Mouse (Mus musculus) heart, embryonic 16.5 days (tissue): ENCODE measurements around the gene Ptprk. TPM values are rescaled to one million over a fixed set of nuclear protein-coding genes. Genes with fewer than 3 reads are reported as not detected.
A peak's percentile ranks its signal among the peaks of the same experiment; 100 is the strongest.

ENCODE experiments used
- ATAC-seq: fragments of 200-750 bp; cut with Nextera tagmentation; replicated peaks from 2 replicates; pipeline ENCODE4 v1.8.0; 2017; ENCODE audit warnings: moderate number of reproducible peaks; ENCODE audit not compliant: insufficient read depth, low FRiP score; ENCODE audit errors: extremely low read depth
- H3K27ac ChIP-seq: fragments of 300-500 bp; sonication (generic); 2 replicates; pipeline ENCODE4 v1.5.1; 2014; ENCODE audit warnings: mild to moderate bottlenecking, low read length, control low read depth, moderate library complexity
- H3K27me3 ChIP-seq: fragments of 300-500 bp; sonication (generic); 2 replicates; pipeline ENCODE4 v1.6.1; 2014; ENCODE audit warnings: low read length, mixed read lengths; ENCODE audit not compliant: control insufficient read depth, insufficient read depth
- H3K36me3 ChIP-seq: fragments of 300-500 bp; sonication (generic); 2 replicates; pipeline ENCODE4 v1.6.1; 2014; ENCODE audit not compliant: control insufficient read depth, insufficient read depth
- H3K4me1 ChIP-seq: fragments of 300-500 bp; sonication (generic); 2 replicates; pipeline ENCODE4 v1.6.1; 2014; ENCODE audit warnings: low read length, mixed read lengths; ENCODE audit not compliant: control insufficient read depth, insufficient read depth
- H3K4me2 ChIP-seq: fragments of 300-500 bp; sonication (generic); 2 replicates; pipeline ENCODE4 v1.6.1; 2014; ENCODE audit warnings: low read depth, mild to moderate bottlenecking, control low read depth, low read length
- H3K4me3 ChIP-seq: fragments of 300-500 bp; sonication (generic); 2 replicates; pipeline ENCODE4 v1.5.1; 2014; ENCODE audit warnings: mild to moderate bottlenecking, control low read depth, low read length
- H3K9ac ChIP-seq: fragments of 300-500 bp; sonication (generic); 2 replicates; pipeline ENCODE4 v1.6.1; 2014; ENCODE audit warnings: low read length, control low read depth
- H3K9me3 ChIP-seq: fragments of 300-500 bp; sonication (generic); replicated peaks from 2 replicates; pipeline ENCODE4 v1.6.1; 2016; ENCODE audit warnings: low read length; ENCODE audit not compliant: control insufficient read depth
- WGBS: fragments of 180-500 bp; shearing (Covaris S2); extraction: QIAGEN DNeasy Blood & Tissue Kit; methylation state at CpG from one replicate; pipeline ENCODE4 v1.1.7; 2014; 5-methylcytosine and 5-hydroxymethylcytosine counted together
- polyA plus RNA-seq: library from polyadenylated mRNA; unstranded; fragments of >200 nt; fragmentation: Nextera tagmentation; extraction: Ambion mirVana; gene quantifications from 2 replicates; pipeline ENCODE4 v1.2.1, GENCODE M21; 2015

Ptprk gene
- polyA plus RNA-seq, 1 experiment from 2014 or later = 42.5 TPM

GRCm38 (mm10) chr10:28098923-28099322, 24.3 kb downstream of the Ptprk start:
- ATAC-seq = no peak
- H3K9me3 ChIP-seq = no peaks in the 10 kb centered on the region
- H3K9ac ChIP-seq = no peak overlapping the region
- H3K4me2 ChIP-seq = no peak overlapping the region
- whole genome bisulfite sequencing = 69% methylated on average over 2 of the region's 2 CpGs
- H3K4me3 ChIP-seq = no peak overlapping the region
- no peaks in the 10 kb centered on the region for H3K27me3 ChIP-seq
- H3K36me3 ChIP-seq = no peaks in the 10 kb centered on the region
- peaks cover 9% of the 10 kb centered on the region for H3K4me1 ChIP-seq
- no peak overlapping the region for H3K27ac ChIP-seq

- Histone ChIP-seq H3K4me1 (peaks cover 19% of the 10 kb centered on the region), H3K4me3 (no peak overlapping the region), H3K27me3 (no peaks in the 10 kb centered on the region), H3K27ac (no peak overlapping the region), H3K9me3 (no peaks in the 10 kb centered on the region), H3K9ac (no peak overlapping the region), H3K4me2 (no peak overlapping the region), H3K36me3 (no peaks in the 10 kb centered on the region)
- WGBS = 92% methylated on average over 4 of the region's 4 CpGs
- ATAC-seq = no peak
Observed at GRCm38 (mm10) chr10:28103406-28103906, 28.8 kb downstream of the Ptprk start.

DNA sequence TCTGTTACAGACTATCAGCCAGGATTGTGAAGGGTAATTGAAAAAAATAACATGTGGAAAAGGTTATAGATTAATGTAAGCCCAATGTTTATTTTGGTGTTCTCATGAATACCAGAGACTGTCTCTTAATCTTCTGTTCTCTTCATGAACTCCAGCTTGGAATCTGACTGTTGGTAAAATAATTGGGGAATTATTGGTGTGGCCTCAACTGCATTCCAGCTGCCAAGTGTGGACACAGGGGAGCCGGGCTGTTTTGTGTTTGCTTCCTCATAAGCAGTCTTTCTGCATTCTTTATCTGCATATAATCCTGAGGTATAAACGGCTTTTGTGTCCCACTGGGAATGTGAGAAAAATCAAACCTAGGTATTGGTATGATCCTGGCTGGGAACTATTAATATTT, 29.3 kb downstream of the Ptprk start:
- H3K27me3 ChIP-seq = no peaks in the 10 kb centered on the region
- H3K4me3 ChIP-seq = no peak overlapping the region
- no peak overlapping the region for H3K27ac ChIP-seq
- no peak for ATAC-seq
- peaks cover 19% of the 10 kb centered on the region for H3K4me1 ChIP-seq
- no peak overlapping the region for H3K9ac ChIP-seq
- WGBS = 69% methylated on average over 2 of the region's 2 CpGs
- H3K9me3 ChIP-seq = no peaks in the 10 kb centered on the region
- H3K36me3 ChIP-seq = no peaks in the 10 kb centered on the region
- H3K4me2 ChIP-seq = no peak overlapping the region

- Histone ChIP-seq H3K4me1 (peaks cover 19% of the 10 kb centered on the region), H3K9me3 (no peaks in the 10 kb centered on the region), H3K4me2 (no peak overlapping the region), H3K27me3 (no peaks in the 10 kb centered on the region), H3K9ac (no peak overlapping the region), H3K36me3 (no peaks in the 10 kb centered on the region), H3K27ac (no peak overlapping the region), H3K4me3 (no peak overlapping the region)
- ATAC-seq = no peak
- WGBS = 67% methylated on average over 6 of the region's 6 CpGs
Observed at GRCm38 (mm10) chr10:28105247-28105646, 30.6 kb downstream of the Ptprk start.

- Histone ChIP-seq H3K9me3 (no peaks in the 10 kb centered on the region; the same call in 1 of the 2 replicates), H3K36me3 (no peaks in the 10 kb centered on the region), H3K4me1 (peaks cover 17% of the 10 kb centered on the region), H3K27ac (peak overlapping the region; percentile 62), H3K4me3 (peak overlapping the region; percentile 21), H3K9ac (no peak overlapping the region), H3K27me3 (no peaks in the 10 kb centered on the region), H3K4me2 (peak overlapping the region; percentile 49)
- peak; percentile 71 for ATAC-seq
- 58% methylated on average over 8 of the region's 8 CpGs for WGBS
Observed at GRCm38 (mm10) chr10:28112826-28113589, 38.4 kb downstream of the Ptprk start.

DNA sequence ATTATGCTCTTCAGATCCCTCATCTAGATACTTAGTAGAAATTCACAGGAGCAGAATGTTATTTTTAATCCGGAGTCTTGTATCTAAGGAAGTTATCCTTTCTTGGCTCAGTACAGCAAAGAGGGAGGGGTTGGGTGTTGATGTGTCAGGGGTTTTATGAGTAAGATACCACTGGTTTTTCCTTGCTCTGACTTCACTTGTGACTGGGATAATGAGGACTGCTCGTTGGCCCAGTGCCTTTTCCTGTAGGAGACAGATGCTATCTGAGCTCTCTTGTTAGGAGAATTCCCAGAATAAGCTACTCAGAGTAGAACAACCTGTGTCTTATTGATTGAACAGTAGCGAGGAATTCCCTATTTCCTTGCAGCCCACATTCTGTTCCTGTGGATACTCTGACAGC, 39.3 kb downstream of the Ptprk start:
- H3K9ac ChIP-seq = no peak overlapping the region
- no peaks in the 10 kb centered on the region for H3K36me3 ChIP-seq
- H3K4me3 ChIP-seq = peak overlapping the region; percentile 21
- H3K4me1 ChIP-seq = peaks cover 15% of the 10 kb centered on the region
- peak overlapping the region; percentile 49 for H3K4me2 ChIP-seq
- WGBS = 21% methylated on average over 3 of the region's 3 CpGs
- H3K9me3 ChIP-seq = no peaks in the 10 kb centered on the region; the same call in 1 of the 2 replicates
- peak; percentile 78; the same call in 1 of the 2 replicates for ATAC-seq
- H3K27me3 ChIP-seq = no peaks in the 10 kb centered on the region
- H3K27ac ChIP-seq = peak overlapping the region; percentile 62

DNA sequence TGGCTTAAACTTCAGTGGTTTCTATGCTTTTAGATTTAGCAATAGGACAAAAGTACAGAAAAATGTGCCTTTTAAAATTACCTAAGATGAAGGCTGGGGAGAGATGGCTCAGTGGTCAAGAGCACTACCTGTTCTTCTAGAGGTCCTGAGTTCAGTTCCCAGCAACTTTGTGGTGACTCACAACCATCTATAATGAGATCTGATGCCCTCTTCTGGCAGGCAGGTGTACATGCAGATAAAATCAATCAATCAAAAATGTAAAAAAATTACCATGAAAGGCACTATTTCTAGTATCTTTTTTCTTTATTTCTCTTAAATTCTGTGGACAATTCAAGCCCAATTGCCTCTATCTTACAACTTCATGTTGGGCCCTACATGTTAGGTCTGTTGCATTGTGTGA, 42.4 kb downstream of the Ptprk start:
- Histone ChIP-seq H3K27me3 (no peaks in the 10 kb centered on the region), H3K9me3 (no peaks in the 10 kb centered on the region; the same call in 1 of the 2 replicates), H3K4me1 (peaks cover 15% of the 10 kb centered on the region), H3K27ac (no peak overlapping the region), H3K4me2 (no peak overlapping the region), H3K4me3 (no peak overlapping the region), H3K36me3 (no peaks in the 10 kb centered on the region), H3K9ac (no peak overlapping the region)
- ATAC-seq = no peak

DNA sequence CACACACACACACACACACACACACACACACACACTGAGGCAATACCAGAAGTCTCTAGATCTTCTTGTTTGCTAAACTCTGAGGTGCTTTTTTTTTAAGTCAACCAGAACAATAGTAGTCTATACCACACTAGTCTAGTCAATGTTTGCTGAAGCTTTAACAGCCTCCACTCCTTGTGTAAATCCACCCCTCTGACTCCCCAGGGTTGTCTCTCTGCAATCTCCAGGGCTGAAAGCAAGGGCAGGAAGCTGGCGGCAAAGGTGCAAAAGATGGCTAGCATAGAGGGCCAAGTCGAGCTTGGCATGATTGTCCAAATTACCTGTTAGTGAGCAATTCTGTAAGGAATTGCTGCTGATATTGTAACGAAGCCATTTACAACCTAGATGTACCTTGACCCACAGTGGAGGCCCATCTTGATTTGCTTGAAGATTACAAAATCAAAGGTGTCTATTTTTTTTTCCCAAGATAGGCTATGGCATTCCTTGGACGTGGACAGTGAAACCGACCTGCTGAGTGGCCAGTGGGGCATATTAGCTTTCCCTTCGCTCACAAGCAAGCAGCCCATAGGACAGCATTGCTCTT, 44.3 kb downstream of the Ptprk start:
- Histone ChIP-seq H3K27me3 (no peaks in the 10 kb centered on the region), H3K4me3 (no peak overlapping the region), H3K36me3 (no peaks in the 10 kb centered on the region), H3K4me1 (peaks cover 5% of the 10 kb centered on the region), H3K9ac (no peak overlapping the region), H3K9me3 (no peaks in the 10 kb centered on the region; the same call in 1 of the 2 replicates), H3K27ac (no peak overlapping the region), H3K4me2 (no peak overlapping the region)
- WGBS = 81% methylated on average over 6 of the region's 6 CpGs
- no peak for ATAC-seq

DNA sequence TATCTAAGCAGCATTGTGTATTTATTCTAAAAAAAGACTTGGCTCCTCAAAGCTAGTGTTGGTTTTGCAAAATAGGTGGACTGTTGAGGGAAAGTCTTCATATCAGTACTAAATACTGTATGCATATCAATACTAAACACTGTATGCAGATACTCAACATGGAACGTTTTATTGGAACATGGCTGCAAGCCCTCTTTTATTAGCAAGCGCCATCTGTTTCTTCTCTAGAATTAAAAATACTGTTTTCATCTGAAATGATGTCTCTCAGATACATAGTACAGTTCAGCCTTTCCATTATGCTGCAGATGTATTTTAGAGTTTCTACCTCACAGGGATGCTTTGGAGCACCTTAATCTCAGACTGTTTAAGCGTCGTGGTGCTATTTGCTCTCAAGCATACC, 49.3 kb downstream of the Ptprk start:
- Histone ChIP-seq H3K27ac (no peak overlapping the region), H3K4me2 (no peak overlapping the region), H3K4me1 (peaks cover 20% of the 10 kb centered on the region), H3K9ac (no peak overlapping the region), H3K36me3 (no peaks in the 10 kb centered on the region), H3K27me3 (no peaks in the 10 kb centered on the region), H3K9me3 (no peaks in the 10 kb centered on the region), H3K4me3 (no peak overlapping the region)
- WGBS = 86% methylated on average over 4 of the region's 4 CpGs
- ATAC-seq = no peak
